Mouse (Mus musculus) ovary, adult 18-20 months (tissue): ENCODE measurements around the gene Moap1.

Experiments used
- DNase-seq: peaks from one replicate; pipeline ENCODE4 v3.0.0; 2022; ENCODE audit warnings: low spot score, mixed read lengths

Moap1 gene

GRCm38 (mm10) chr12:102705216-102705871, 38.1 kb downstream of the Moap1 start:
- DNase-seq = peak; percentile 77

- DNase-seq = peak; percentile 44
Observed at GRCm38 (mm10) chr12:102704457-102705198, 38.8 kb downstream of the Moap1 start, which contains the start of gene Itpk1. Itpk1 (minus strand) TSS chr12:102704930.

- DNase-seq = no peak
Observed at GRCm38 (mm10) chr12:102703921-102704408, 39.5 kb downstream of the Moap1 start.

GRCm38 (mm10) chr12:102703441-102703840, 40.0 kb downstream of the Moap1 start:
- DNase-seq = no peak

GRCm38 (mm10) chr12:102703111-102703412, 40.4 kb downstream of the Moap1 start:
- DNase-seq = no peak

- no peak for DNase-seq
Observed at GRCm38 (mm10) chr12:102702356-102703110, 40.9 kb downstream of the Moap1 start.

- DNase-seq = no peak
Observed at GRCm38 (mm10) chr12:102701691-102702207, 41.7 kb downstream of the Moap1 start.

- DNase-seq = no peak
Observed at GRCm38 (mm10) chr12:102700453-102700852, 43.0 kb downstream of the Moap1 start.

- DNase-seq = no peak
Observed at GRCm38 (mm10) chr12:102699156-102699555, 44.3 kb downstream of the Moap1 start.

- no peak for DNase-seq
Observed at GRCm38 (mm10) chr12:102698089-102698684, 45.3 kb downstream of the Moap1 start.

GRCm38 (mm10) chr12:102697381-102697780, 46.1 kb downstream of the Moap1 start:
- no peak for DNase-seq

GRCm38 (mm10) chr12:102696635-102697354, 46.7 kb downstream of the Moap1 start:
- DNase-seq = no peak

GRCm38 (mm10) chr12:102695369-102696239, 47.9 kb downstream of the Moap1 start:
- no peak for DNase-seq
